9 mouse cellular contexts compared by ENCODE assay signal in genomic region chr1:134331879-134332635, GRCm38 (mm10). TPM values are rescaled to one million over a fixed set of nuclear protein-coding genes. Genes with fewer than 3 reads are reported as not detected.
A peak's percentile ranks its signal among the peaks of the same experiment; 100 is the strongest.
DNase-seq lines count a peak whose midpoint lies in the region; ATAC-seq and TF ChIP-seq lines count a peak whose summit lies in the region.
"Had no signal": no experiment of that assay in that cellular context is flagged by ENCODE, and none has a peak within 500 bp of the region (broad histone marks: within the 10 kb centered on the region; RNA-seq: fewer than 3 reads in every experiment).

No protein-coding gene starts in this region.

- no peaks in the 10 kb centered on the region for H3K9me3 ChIP-seq in forebrain, embryonic 10.5 days
- no peaks in the 10 kb centered on the region for H3K9me3 ChIP-seq in forebrain, embryonic 12.5 days
- H3K9me3 ChIP-seq in limb, embryonic 10.5 days (replicated peaks) = no peaks in the 10 kb centered on the region
- H3K9me3 ChIP-seq in midbrain, postnatal 0 days (ENCODE audit: low read length) = no peaks in the 10 kb centered on the region

- no peak overlapping the region for H3K27ac ChIP-seq in forebrain, embryonic 10.5 days
- H3K27ac ChIP-seq in forebrain, embryonic 12.5 days = no peak overlapping the region
- no peak overlapping the region for H3K27ac ChIP-seq in limb, embryonic 10.5 days
- no peak overlapping the region for H3K27ac ChIP-seq in midbrain, postnatal 0 days (ENCODE audit: low read depth, low read length)

- H3K4me1 ChIP-seq in forebrain, embryonic 10.5 days = peaks cover 8% of the 10 kb centered on the region
- H3K4me1 ChIP-seq in forebrain, embryonic 12.5 days = 0 out of 2 replicates have a peak, but pooled peaks cover 7% of the 10 kb centered on the region
- H3K4me1 ChIP-seq in limb, embryonic 10.5 days = peaks cover 16% of the 10 kb centered on the region; the same call in 1 of the 2 replicates
- H3K4me1 ChIP-seq in midbrain, postnatal 0 days (ENCODE audit: insufficient read depth, low read length) = peaks cover 3% of the 10 kb centered on the region; the same call in 1 of the 2 replicates

- 63% methylated on average over 20 of the region's 20 CpGs for WGBS in forebrain, embryonic 10.5 days
- WGBS in forebrain, embryonic 12.5 days = 62% methylated on average over 20 of the region's 20 CpGs
- WGBS in limb, embryonic 10.5 days = 62% methylated on average over 20 of the region's 20 CpGs
- 59% methylated on average over 20 of the region's 20 CpGs for WGBS in midbrain, postnatal 0 days

- peak; percentile 98 for TF ChIP-seq CTCF in midbrain, postnatal 0 days (IDR thresholded peaks at IDR 0.05)

- no peaks in the 10 kb centered on the region for H3K36me3 ChIP-seq in forebrain, embryonic 10.5 days (replicated peaks)
- H3K36me3 ChIP-seq in forebrain, embryonic 12.5 days (replicated peaks) = no peaks in the 10 kb centered on the region
- no peaks in the 10 kb centered on the region for H3K36me3 ChIP-seq in limb, embryonic 10.5 days
- H3K36me3 ChIP-seq in midbrain, postnatal 0 days (ENCODE audit: insufficient read depth, low read length) = peaks cover 13% of the 10 kb centered on the region; the same call in 1 of the 2 replicates

- H3K27me3 ChIP-seq in forebrain, embryonic 10.5 days (ENCODE audit: poor library complexity, severe bottlenecking) = no peaks in the 10 kb centered on the region
- H3K27me3 ChIP-seq in forebrain, embryonic 12.5 days = no peaks in the 10 kb centered on the region; the same call in 1 of the 2 replicates
- no peaks in the 10 kb centered on the region for H3K27me3 ChIP-seq in limb, embryonic 10.5 days (ENCODE audit: low read depth, poor library complexity, severe bottlenecking)
- H3K27me3 ChIP-seq in midbrain, postnatal 0 days (ENCODE audit: insufficient read depth, low read length) = no peaks in the 10 kb centered on the region
- H3K27me3 ChIP-seq: Patski had no signal

- DNase-seq in forebrain, embryonic 10.5 days (ENCODE audit: extremely low spot score, low spot score) = peak; percentile 75
- peak; percentile 83 to 92 for DNase-seq in cerebellum, postnatal 36 days
- peak; percentile 46 for DNase-seq in gastrocnemius, postnatal 25 days
- DNase-seq in kidney, adult 18-20 months = peak; percentile 82
- peak; percentile 86 for DNase-seq in limb, embryonic 10.5 days (ENCODE audit: low spot score)
- peak; percentile 87 for DNase-seq in midbrain, postnatal 0 days (ENCODE audit: low spot score)
- peak; percentile 33 to 75 for DNase-seq in spleen, adult 18-20 months

- no peak overlapping the region for H3K9ac ChIP-seq in forebrain, embryonic 12.5 days
- no peak overlapping the region for H3K9ac ChIP-seq in midbrain, postnatal 0 days (replicated peaks; ENCODE audit: low read length, poor library complexity, severe bottlenecking)

- ATAC-seq in forebrain, embryonic 12.5 days (ENCODE audit: low FRiP score) = no peak; the same call in 1 of the 2 replicates
- no peak for ATAC-seq in midbrain, postnatal 0 days (ENCODE audit: low FRiP score)

- H3K4me3 ChIP-seq in forebrain, embryonic 10.5 days = no peak overlapping the region
- no peak overlapping the region for H3K4me3 ChIP-seq in forebrain, embryonic 12.5 days (replicated peaks)
- no peak overlapping the region for H3K4me3 ChIP-seq in limb, embryonic 10.5 days
- no peak overlapping the region for H3K4me3 ChIP-seq in midbrain, postnatal 0 days (ENCODE audit: low read depth, low read length)

- H3K4me2 ChIP-seq in forebrain, embryonic 12.5 days = no peak overlapping the region
- no peak overlapping the region; the same call in 1 of the 2 replicates for H3K4me2 ChIP-seq in midbrain, postnatal 0 days (ENCODE audit: low read depth, low read length, poor library complexity, severe bottlenecking)

RNA-seq across cellular contexts. Expression of gene Ppfia4, which starts 0.7 kb away (rescaled TPM):
- 1.6 and 2.1 TPM in 2 replicates for polyA plus RNA-seq in forebrain, embryonic 10.5 days (2016; fragmentation: Nextera tagmentation; extraction: Ambion mirVana)
- polyA plus RNA-seq in forebrain, embryonic 12.5 days (2016; fragmentation: Nextera tagmentation; extraction: Ambion mirVana) = 3.1 and 3.2 TPM in 2 replicates
- 1 to 10 TPM in 1 of 2 experiments, under 1 TPM in 1; 0.97 to 1.0 TPM for total RNA-seq in gastrocnemius, postnatal 25 days (2021)
- 1.8 and 2.3 TPM in 2 replicates for polyA plus RNA-seq in limb, embryonic 10.5 days (2016; fragmentation: Nextera tagmentation; extraction: Ambion mirVana)
- total RNA-seq in midbrain, postnatal 0 days (2014; rRNA removed) = 42.0 and 43.3 TPM in 2 replicates
- 28.7 and 29.1 TPM in 2 replicates for polyA plus RNA-seq in midbrain, postnatal 0 days (2015; fragmentation: Nextera tagmentation; extraction: Ambion mirVana)

RNA-seq across cellular contexts. Expression of gene Tmem183a, which starts 29.7 kb away (rescaled TPM):
- 134 and 136 TPM in 2 replicates for polyA plus RNA-seq in forebrain, embryonic 10.5 days (2016; fragmentation: Nextera tagmentation; extraction: Ambion mirVana)
- polyA plus RNA-seq in forebrain, embryonic 12.5 days (2016; fragmentation: Nextera tagmentation; extraction: Ambion mirVana) = 130 and 131 TPM in 2 replicates
- 10 to 100 TPM; 13.2 to 15.1 TPM for total RNA-seq in gastrocnemius, postnatal 25 days (2021)
- 118 TPM in 2 replicates for polyA plus RNA-seq in limb, embryonic 10.5 days (2016; fragmentation: Nextera tagmentation; extraction: Ambion mirVana)
- 245 and 286 TPM in 2 replicates for total RNA-seq in midbrain, postnatal 0 days (2014; rRNA removed)
- 120 and 125 TPM in 2 replicates for polyA plus RNA-seq in midbrain, postnatal 0 days (2015; fragmentation: Nextera tagmentation; extraction: Ambion mirVana)

RNA-seq across cellular contexts. Expression of gene Myog, which starts 42.3 kb away (rescaled TPM):
- polyA plus RNA-seq in forebrain, embryonic 10.5 days (2016; fragmentation: Nextera tagmentation; extraction: Ambion mirVana) = not detected in 2 replicates
- 1.2 TPM in 1 of 2 replicates, not detected in the other for polyA plus RNA-seq in forebrain, embryonic 12.5 days (2016; fragmentation: Nextera tagmentation; extraction: Ambion mirVana)
- total RNA-seq in gastrocnemius, postnatal 25 days (2021) = 10 to 100 TPM; 16.2 to 26.0 TPM
- 2.0 and 16.0 TPM in 2 replicates for polyA plus RNA-seq in limb, embryonic 10.5 days (2016; fragmentation: Nextera tagmentation; extraction: Ambion mirVana)
- 0.11 and 0.19 TPM in 2 replicates for total RNA-seq in midbrain, postnatal 0 days (2014; rRNA removed)
- polyA plus RNA-seq in midbrain, postnatal 0 days (2015; fragmentation: Nextera tagmentation; extraction: Ambion mirVana) = not detected in 2 replicates
- polyA plus RNA-seq: Patski had no signal

RNA-seq across cellular contexts. Expression of gene 4933406M09Rik, which starts 53.7 kb away (rescaled TPM):
- polyA plus RNA-seq in forebrain, embryonic 10.5 days (2016; fragmentation: Nextera tagmentation; extraction: Ambion mirVana) = not detected in 2 replicates
- polyA plus RNA-seq in forebrain, embryonic 12.5 days (2016; fragmentation: Nextera tagmentation; extraction: Ambion mirVana) = not detected in 2 replicates
- total RNA-seq in gastrocnemius, postnatal 25 days (2021) = not detected
- not detected in 2 replicates for polyA plus RNA-seq in limb, embryonic 10.5 days (2016; fragmentation: Nextera tagmentation; extraction: Ambion mirVana)
- total RNA-seq in midbrain, postnatal 0 days (2014; rRNA removed) = not detected in 2 replicates
- not detected in 2 replicates for polyA plus RNA-seq in midbrain, postnatal 0 days (2015; fragmentation: Nextera tagmentation; extraction: Ambion mirVana)
- polyA plus RNA-seq: Patski had no signal
